Comparison of ENCODE assay signal across 14 mouse cellular contexts in genomic region chr4:59902547-59902946, GRCm38 (mm10). TPM values are rescaled to one million over a fixed set of nuclear protein-coding genes. Genes with fewer than 3 reads are reported as not detected.
DNase-seq lines count a peak whose midpoint lies in the region; ATAC-seq and TF ChIP-seq lines count a peak whose summit lies in the region.
"Had no signal": no experiment of that assay in that cellular context is flagged by ENCODE, and none has a peak within 500 bp of the region (broad histone marks: within the 10 kb centered on the region; RNA-seq: fewer than 3 reads in every experiment).

No protein-coding gene starts in this region.

- no peak overlapping the region for H3K9ac ChIP-seq in heart, embryonic 12.5 days
- H3K9ac ChIP-seq in liver, adult 2 months (ENCODE audit: low read depth, low read length) = no peak overlapping the region
- no peak overlapping the region for H3K9ac ChIP-seq in liver, embryonic 11.5 days (ENCODE audit: low read depth, low read length)
- H3K9ac ChIP-seq: intestine, embryonic 15.5 days had no signal

- H3K4me3 ChIP-seq in heart, embryonic 12.5 days = no peak overlapping the region
- no peak overlapping the region for H3K4me3 ChIP-seq in liver, adult 2 months (ENCODE audit: insufficient read depth, low read depth, low read length)
- no peak overlapping the region for H3K4me3 ChIP-seq in liver, embryonic 11.5 days (ENCODE audit: low read depth, low read length)
- no peak overlapping the region for H3K4me3 ChIP-seq in bone marrow, adult 2 months (replicated peaks; ENCODE audit: control insufficient read depth, low read depth, low read length)
- H3K4me3 ChIP-seq: intestine, embryonic 15.5 days had no signal

- no peak overlapping the region for H3K4me2 ChIP-seq in heart, embryonic 12.5 days
- no peak overlapping the region for H3K4me2 ChIP-seq in liver, embryonic 11.5 days
- H3K4me2 ChIP-seq: intestine, embryonic 15.5 days had no signal

- 0 out of 2 replicates have a peak overlapping the region, but pooled peaks have one; percentile 35 for H3K27ac ChIP-seq in heart, embryonic 12.5 days (ENCODE audit: poor library complexity, severe bottlenecking)
- no peak overlapping the region for H3K27ac ChIP-seq in liver, adult 2 months (replicated peaks; ENCODE audit: insufficient read depth, low read depth, low read length)
- no peak overlapping the region for H3K27ac ChIP-seq in liver, embryonic 11.5 days (ENCODE audit: low read depth, low read length)
- no peak overlapping the region for H3K27ac ChIP-seq in bone marrow, adult 2 months (ENCODE audit: control insufficient read depth, insufficient read depth, low read depth, low read length, poor library complexity)
- H3K27ac ChIP-seq: intestine, embryonic 15.5 days; macrophage had no signal

- H3K79me2 ChIP-seq in liver, adult 2 months (ENCODE audit: control insufficient read depth, insufficient read depth, low read length) = no peaks in the 10 kb centered on the region

- TF ChIP-seq POLR2A in liver, adult 2 months (IDR thresholded peaks at IDR 0.05; ENCODE audit: extremely low read depth, insufficient read depth, low read length) = no peak
- TF ChIP-seq POLR2A in bone marrow, adult 2 months (IDR thresholded peaks at IDR 0.05; ENCODE audit: borderline replicate concordance, control insufficient read depth, low read depth, low read length) = no peak

- no peaks in the 10 kb centered on the region for H3K9me3 ChIP-seq in heart, embryonic 12.5 days (replicated peaks)
- H3K9me3 ChIP-seq in liver, embryonic 11.5 days (ENCODE audit: control insufficient read depth, low read length) = no peaks in the 10 kb centered on the region
- H3K9me3 ChIP-seq: intestine, embryonic 15.5 days had no signal

- H3K27me3 ChIP-seq in heart, embryonic 12.5 days (replicated peaks) = no peaks in the 10 kb centered on the region
- H3K27me3 ChIP-seq in liver, adult 2 months (ENCODE audit: control insufficient read depth, insufficient read depth, low read length) = no peaks in the 10 kb centered on the region
- H3K27me3 ChIP-seq in liver, embryonic 11.5 days (replicated peaks; ENCODE audit: control insufficient read depth, insufficient read depth, low read length) = no peaks in the 10 kb centered on the region
- H3K27me3 ChIP-seq: intestine, embryonic 15.5 days had no signal

- peaks cover 45% of the 10 kb centered on the region for H3K4me1 ChIP-seq in heart, embryonic 12.5 days (replicated peaks)
- H3K4me1 ChIP-seq in liver, adult 2 months (ENCODE audit: control insufficient read depth, insufficient read depth, low read length) = no peaks in the 10 kb centered on the region
- no peaks in the 10 kb centered on the region for H3K4me1 ChIP-seq in liver, embryonic 11.5 days (replicated peaks; ENCODE audit: control insufficient read depth, insufficient read depth, low read length)
- H3K4me1 ChIP-seq in bone marrow, adult 2 months (ENCODE audit: control insufficient read depth, insufficient read depth, low read length) = no peaks in the 10 kb centered on the region
- H3K4me1 ChIP-seq: intestine, embryonic 15.5 days had no signal

- no peak for ATAC-seq in heart, embryonic 12.5 days (ENCODE audit: insufficient number of reproducible peaks, low FRiP score)
- no peak for ATAC-seq in liver, embryonic 11.5 days (replicated peaks; ENCODE audit: low FRiP score)
- ATAC-seq in megakaryocyte-erythroid progenitor cell, adult 5-6 weeks (replicated peaks; ENCODE audit: low FRiP score, low TSS enrichment, poor library complexity, severe bottlenecking) = no peak
- ATAC-seq: intestine, embryonic 15.5 days had no signal

- WGBS in heart, embryonic 12.5 days = 70% methylated on average over 6 of the region's 6 CpGs
- WGBS in liver, adult 2 months = 75% methylated on average over 6 of the region's 6 CpGs
- WGBS in liver, embryonic 11.5 days = 58% methylated on average over 6 of the region's 6 CpGs
- WGBS in bone marrow, adult 2 months = 70% methylated on average over 6 of the region's 6 CpGs

- DNase-seq in heart, postnatal 10 days = no peak
- no peak for DNase-seq in liver, adult 2 months (ENCODE audit: extremely low read depth, low read depth, low spot score)
- DNase-seq in liver, embryonic 11.5 days (ENCODE audit: low spot score) = no peak
- DNase-seq in B cell, adult 2 months = peak; percentile 19 to 22
- DNase-seq in T-cell, adult 2 months (ENCODE audit: low spot score) = no peak

- H3K36me3 ChIP-seq in heart, embryonic 12.5 days = peaks cover 6% of the 10 kb centered on the region; the same call in 1 of the 2 replicates
- no peaks in the 10 kb centered on the region for H3K36me3 ChIP-seq in liver, adult 2 months (ENCODE audit: control insufficient read depth, insufficient read depth, low read length)
- no peaks in the 10 kb centered on the region for H3K36me3 ChIP-seq in liver, embryonic 11.5 days (ENCODE audit: control insufficient read depth, insufficient read depth, low read length)
- H3K36me3 ChIP-seq: intestine, embryonic 15.5 days had no signal

- TF ChIP-seq CTCF in liver, adult 2 months (IDR thresholded peaks at IDR 0.05; ENCODE audit: low read depth, low read length) = peak; percentile 32
- 0 out of 2 replicates have a peak, but pooled peaks have one; percentile 9 for TF ChIP-seq CTCF in bone marrow, adult 2 months (IDR thresholded peaks at IDR 0.05; ENCODE audit: control insufficient read depth, insufficient read depth, low read length)

- intact Hi-C loops in heart, postnatal 10 days (cut with DNase I) = no loop called here

RNA-seq across cellular contexts. Expression of gene Slc46a2, which starts 12.3 kb away (rescaled TPM):
- 0.09 TPM in 1 of 2 replicates, not detected in the other for polyA plus RNA-seq in heart, embryonic 12.5 days (2016; fragmentation: Nextera tagmentation; extraction: Ambion mirVana)
- under 1 TPM; 0.12 to 0.37 TPM for total RNA-seq in heart, postnatal 10 days (2021)
- not detected in 2 replicates for total RNA-seq in liver, adult 2 months (2014; rRNA removed)
- polyA plus RNA-seq in liver, adult 2 months (2012; rRNA removed) = not detected in 2 replicates
- polyA plus RNA-seq in liver, embryonic 11.5 days (2014; fragmentation: Nextera tagmentation; extraction: Ambion mirVana) = not detected in 2 replicates
- polyA plus RNA-seq in bone marrow, adult 2 months (2011; ENCODE audit: insufficient read depth, insufficient read length, low replicate concordance, missing spikeins) = not detected in 2 replicates
- total RNA-seq in megakaryocyte-erythroid progenitor cell, adult 5-6 weeks (2014; fragmentation: Nextera tagmentation) = not detected in 2 replicates
- not detected in 2 replicates for total RNA-seq in megakaryocyte-erythroid progenitor cell, adult 5-6 weeks (2017)
- total RNA-seq: adrenal gland, postnatal 36 days; ES-E14; gastrocnemius, postnatal 4 days; left cerebral cortex, postnatal 14 days had no signal
- polyA plus RNA-seq: intestine, embryonic 15.5 days; macrophage had no signal

RNA-seq across cellular contexts. Expression of gene Mup4, which starts 58.0 kb away (rescaled TPM):
- polyA plus RNA-seq in heart, embryonic 12.5 days (2016; fragmentation: Nextera tagmentation; extraction: Ambion mirVana) = not detected in 2 replicates
- not detected for total RNA-seq in heart, postnatal 10 days (2021)
- total RNA-seq in liver, adult 2 months (2014; rRNA removed) = not detected in 2 replicates
- polyA plus RNA-seq in liver, adult 2 months (2012; rRNA removed) = not detected in 2 replicates
- polyA plus RNA-seq in liver, embryonic 11.5 days (2014; fragmentation: Nextera tagmentation; extraction: Ambion mirVana) = not detected in 2 replicates
- polyA plus RNA-seq in bone marrow, adult 2 months (2011; ENCODE audit: insufficient read depth, insufficient read length, low replicate concordance, missing spikeins) = not detected in 2 replicates
- not detected in 2 replicates for total RNA-seq in megakaryocyte-erythroid progenitor cell, adult 5-6 weeks (2014; fragmentation: Nextera tagmentation)
- not detected in 2 replicates for total RNA-seq in megakaryocyte-erythroid progenitor cell, adult 5-6 weeks (2017)
- total RNA-seq: adrenal gland, postnatal 36 days; ES-E14; gastrocnemius, postnatal 4 days; left cerebral cortex, postnatal 14 days had no signal
- polyA plus RNA-seq: intestine, embryonic 15.5 days; macrophage had no signal

Comparison
In these comparisons a context has a peak if more than half of its experiments do, and no peak if none do; other contexts are left out.
1. DNase-seq: peak in B cell, adult 2 months (2 of 2); none in heart, postnatal 10 days (0 of 2), liver, adult 2 months (single experiment), liver, embryonic 11.5 days (single experiment) and T-cell, adult 2 months (single experiment).